Mouse (Mus musculus) embryonic fibroblast, embryonic 13.5 days (primary cell): ENCODE results near the gene Exoc6b. TPM values are rescaled to one million over a fixed set of nuclear protein-coding genes. Genes with fewer than 3 reads are reported as not detected.

Experiments used
- H3K27ac ChIP-seq: 2 replicates; pipeline ENCODE4 v1.5.1; 2012; ENCODE audit warnings: low read length, control low read depth, inconsistent platforms; ENCODE audit not compliant: insufficient read depth
- H3K4me1 ChIP-seq: 2 replicates; pipeline ENCODE4 v1.6.1; 2011; ENCODE audit warnings: low read length; ENCODE audit not compliant: control insufficient read depth, insufficient read depth
- H3K4me3 ChIP-seq: 2 replicates; pipeline ENCODE4 v1.5.1; 2011; ENCODE audit warnings: mild to moderate bottlenecking, control low read depth, low read length; ENCODE audit not compliant: insufficient read depth
- CTCF ChIP-seq: IDR thresholded peaks from 2 replicates; pipeline ENCODE4 v1.5.1; 2011; ENCODE audit warnings: mild to moderate bottlenecking, control low read depth, low read length, moderate library complexity, borderline replicate concordance; ENCODE audit not compliant: insufficient read depth
- POLR2A ChIP-seq: IDR thresholded peaks from 2 replicates; pipeline ENCODE4 v1.6.1; 2011; ENCODE audit warnings: low read depth, mild to moderate bottlenecking, control low read depth, low read length, moderate library complexity
- polyA plus RNA-seq: library from polyadenylated mRNA; stranded (reverse); fragments of >200 nt; gene quantifications from 2 replicates; pipeline ENCODE4 v1.2.4, GENCODE M21; 2011; ENCODE audit warnings: low read depth; ENCODE audit not compliant: missing spikeins, insufficient read length

Exoc6b gene
- polyA plus RNA-seq, 1 experiment = 34.0 TPM

GRCm38 (mm10) chr6:84583841-84584782 lies 485.2 kb downstream of the Exoc6b start:
- H3K4me1 ChIP-seq = no peaks in the 10 kb centered on the region
- no peak overlapping the region for H3K4me3 ChIP-seq

GRCm38 (mm10) chr6:84583371-84583770 lies 485.9 kb downstream of the Exoc6b start:
- no peaks in the 10 kb centered on the region for H3K4me1 ChIP-seq
- TF ChIP-seq CTCF = no peak
- TF ChIP-seq POLR2A = no peak

More at GRCm38 (mm10) chr6:84583841-84584782, 485.2 kb downstream of the Exoc6b start:
- H3K27ac ChIP-seq = no peak overlapping the region
- TF ChIP-seq CTCF (no peak), POLR2A (no peak)

GRCm38 (mm10) chr6:84582826-84583225 lies 486.5 kb downstream of the Exoc6b start:
- Histone ChIP-seq H3K4me1 (no peaks in the 10 kb centered on the region), H3K4me3 (no peak overlapping the region), H3K27ac (no peak overlapping the region)
- TF ChIP-seq POLR2A (no peak), CTCF (no peak)

More at GRCm38 (mm10) chr6:84583371-84583770, 485.9 kb downstream of the Exoc6b start:
- no peak overlapping the region for H3K27ac ChIP-seq
- no peak overlapping the region for H3K4me3 ChIP-seq

- H3K27ac ChIP-seq = no peak overlapping the region
- H3K4me1 ChIP-seq = no peaks in the 10 kb centered on the region
- H3K4me3 ChIP-seq = no peak overlapping the region
- TF ChIP-seq CTCF (no peak), POLR2A (no peak)
These were observed 487.4 kb downstream of the Exoc6b start for GRCm38 (mm10) chr6:84581833-84582445.

GRCm38 (mm10) chr6:84580979-84581832 lies 488.1 kb downstream of the Exoc6b start:
- Histone ChIP-seq H3K4me1 (no peaks in the 10 kb centered on the region), H3K4me3 (no peak overlapping the region), H3K27ac (no peak overlapping the region)
- no peak for TF ChIP-seq CTCF
- TF ChIP-seq POLR2A = no peak

GRCm38 (mm10) chr6:84579508-84579907 lies 489.8 kb downstream of the Exoc6b start:
- Histone ChIP-seq H3K4me1 (no peaks in the 10 kb centered on the region), H3K4me3 (no peak overlapping the region), H3K27ac (no peak overlapping the region)
- TF ChIP-seq POLR2A (no peak), CTCF (no peak)

- TF ChIP-seq CTCF = peak; percentile 45; the same call in 1 of the 2 replicates
- TF ChIP-seq POLR2A = no peak
- Histone ChIP-seq H3K27ac (no peak overlapping the region), H3K4me1 (no peaks in the 10 kb centered on the region), H3K4me3 (no peak overlapping the region)
These were observed 490.4 kb downstream of the Exoc6b start for GRCm38 (mm10) chr6:84578928-84579327.

- TF ChIP-seq POLR2A (no peak), CTCF (no peak)
- Histone ChIP-seq H3K4me3 (no peak overlapping the region), H3K4me1 (no peaks in the 10 kb centered on the region), H3K27ac (no peak overlapping the region)
These were observed 491.4 kb downstream of the Exoc6b start for GRCm38 (mm10) chr6:84577898-84578297.
